Mouse (Mus musculus) c-Kit-positive CD71-positive TER-119-positive erythroid progenitor cells, embryonic 14.5 days (primary cell): ENCODE data around the gene Olfr331.
"Not testable (repeated sequence)": the region's sequence is repeated elsewhere in the genome, so short reads cannot be mapped to it uniquely, and the experiment has no call there.

Experiments
- DNase-seq: peaks from one replicate; pipeline ENCODE4 v3.0.0-alpha.2; 2013; ENCODE audit warnings: low spot score

Gene Olfr331

GRCm38 (mm10) chr11:58502472-58502871, at the start of gene Olfr331:
Olfr331 (minus strand) TSS chr11:58502572.
- DNase-seq: not testable (repeated sequence)

GRCm38 (mm10) chr11:58546322-58546721, 44.0 kb upstream of the Olfr331 start, which contains the start of gene Olfr329-ps:
Olfr329-ps (minus strand) TSS chr11:58546422.
- DNase-seq: no peak

- not testable (repeated sequence) for DNase-seq
These were observed 32.4 kb upstream of the Olfr331 start, which contains the start of gene Olfr330 for GRCm38 (mm10) chr11:58534736-58535135. Olfr330 (minus strand) TSS chr11:58534836.

DNA sequence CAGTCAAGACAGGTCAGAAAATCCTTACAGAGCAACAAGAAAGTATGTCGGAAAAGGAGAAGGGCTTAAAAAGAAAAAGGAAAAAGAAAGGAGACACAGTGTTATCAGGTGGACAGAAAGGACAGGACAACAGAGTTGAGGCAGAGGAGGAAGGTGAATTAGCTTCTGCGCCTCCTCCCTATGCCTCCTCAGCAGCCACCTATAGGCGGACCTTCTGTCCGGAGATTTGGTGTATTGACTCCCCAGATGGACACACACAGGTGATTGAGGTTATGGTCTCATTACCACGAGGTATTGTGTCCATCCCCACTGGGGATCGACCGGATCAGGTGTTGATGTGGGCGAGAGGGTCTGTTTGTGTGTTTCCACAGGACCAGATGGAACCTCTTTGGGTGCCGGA, 17.4 kb upstream of the Olfr331 start:
- DNase-seq: not testable (repeated sequence)

- not testable (repeated sequence) for DNase-seq
These were observed 16.5 kb upstream of the Olfr331 start for GRCm38 (mm10) chr11:58518916-58519315.

GRCm38 (mm10) chr11:58509058-58509457, 6.7 kb upstream of the Olfr331 start:
- DNase-seq: not testable (repeated sequence)

DNA sequence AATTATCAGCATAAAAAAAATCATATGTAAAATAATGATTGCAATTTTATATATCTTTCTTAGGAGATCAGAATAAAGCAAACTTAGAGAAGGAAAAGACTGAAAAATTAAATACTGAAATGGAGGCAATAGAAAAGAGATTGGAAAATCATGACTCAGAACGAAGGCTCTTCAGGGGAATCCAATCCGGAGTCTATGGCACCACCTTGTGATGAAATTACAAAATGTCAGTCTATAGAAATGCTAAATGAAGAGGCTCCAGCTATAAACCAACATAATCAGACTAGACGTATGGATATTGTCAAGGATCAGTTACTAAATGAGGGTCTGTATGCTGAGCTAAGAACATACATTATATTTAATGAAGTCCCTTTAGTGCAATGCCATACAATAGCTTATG, 3.1 kb downstream of the Olfr331 start:
- no peak for DNase-seq

GRCm38 (mm10) chr11:58498761-58499160, 3.6 kb downstream of the Olfr331 start:
- no peak for DNase-seq

- DNase-seq: no peak
These were observed 9.9 kb downstream of the Olfr331 start, which contains the start of gene Olfr332 for GRCm38 (mm10) chr11:58492455-58492854. Olfr332 (minus strand) TSS chr11:58492555.

GRCm38 (mm10) chr11:58462170-58462569, 40.2 kb downstream of the Olfr331 start, which contains the start of gene Olfr30:
Olfr30 (minus strand) TSS chr11:58462270.
- no peak for DNase-seq

DNA sequence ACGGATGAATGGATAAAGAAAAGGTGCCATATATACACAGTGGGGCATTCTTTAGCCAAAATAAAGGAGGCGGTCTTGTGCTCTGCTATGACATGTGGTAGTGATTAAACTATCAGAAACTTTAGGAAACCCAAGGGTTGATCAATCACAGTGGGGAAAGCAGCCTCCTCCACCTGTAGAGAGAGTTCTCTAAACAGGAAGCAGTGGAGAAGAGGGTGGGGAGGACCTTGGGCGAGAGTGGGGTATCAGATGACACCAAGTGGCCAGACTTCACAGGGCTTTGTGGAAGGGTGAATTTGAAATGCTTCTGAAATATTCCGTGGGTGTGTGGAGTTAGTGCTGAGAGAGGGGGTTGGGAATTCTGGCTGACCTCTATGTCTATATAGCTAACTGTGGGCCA, 48.8 kb downstream of the Olfr331 start:
- DNase-seq: no peak

DNA sequence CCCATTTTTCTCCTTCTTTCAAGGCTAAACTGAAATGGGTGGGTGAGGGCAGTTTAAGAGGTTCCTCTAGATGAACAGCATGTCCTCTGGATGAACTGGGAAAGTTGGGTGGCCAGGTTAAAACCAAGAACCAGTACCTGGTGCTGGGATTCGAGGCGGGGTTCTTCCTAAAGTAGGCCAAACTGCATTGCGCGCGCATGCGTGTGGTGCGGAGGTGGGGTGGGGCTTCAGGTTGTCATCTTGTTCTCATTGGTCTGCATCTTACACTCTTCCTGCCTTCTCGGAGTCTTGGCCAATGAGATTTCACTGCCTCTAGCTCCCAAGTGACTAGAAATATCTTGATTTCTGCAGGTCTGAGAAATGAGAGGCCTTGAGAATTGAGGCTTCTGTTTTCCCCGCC, 49.6 kb downstream of the Olfr331 start, which contains the start of gene Lypd9:
Gene Lypd9, minus strand, starts transcription at position 165 of the 400 bp plus-strand sequence.
- DNase-seq: no peak
